Mouse (Mus musculus) forelimb bud, embryonic 11.5 days (tissue): Measurements from ENCODE around the gene Gucd1.
A peak's percentile ranks its signal among the peaks of the same experiment; 100 is the strongest.
"Not testable (repeated sequence)": the region's sequence is repeated elsewhere in the genome, so short reads cannot be mapped to it uniquely, and the experiment has no call there.

Experiments used
- DNase-seq: peaks from one replicate; pipeline ENCODE4 v3.0.0-alpha.2; 2012; ENCODE audit warnings: low read depth, low spot score

Gene Gucd1

GRCm38 (mm10) chr10:75503692-75504091, 14.1 kb downstream of the Gucd1 start:
- DNase-seq, result no peak

- no peak for DNase-seq
Observed at GRCm38 (mm10) chr10:75501641-75502040, 16.1 kb downstream of the Gucd1 start.

- DNase-seq, result no peak
Observed at GRCm38 (mm10) chr10:75500345-75500744, 17.4 kb downstream of the Gucd1 start.

GRCm38 (mm10) chr10:75499791-75500190, 18.0 kb downstream of the Gucd1 start:
- DNase-seq, result no peak

- DNase-seq, result not testable (repeated sequence)
Observed at GRCm38 (mm10) chr10:75499214-75499613, 18.6 kb downstream of the Gucd1 start.

- DNase-seq, result no peak
Observed at GRCm38 (mm10) chr10:75495921-75496320, 21.9 kb downstream of the Gucd1 start.

GRCm38 (mm10) chr10:75495304-75495703, 22.5 kb downstream of the Gucd1 start:
- DNase-seq, result no peak

GRCm38 (mm10) chr10:75491936-75492262, 25.9 kb downstream of the Gucd1 start:
- DNase-seq, result no peak

- no peak for DNase-seq
Observed at GRCm38 (mm10) chr10:75491234-75491935, 26.4 kb downstream of the Gucd1 start.

- DNase-seq, result no peak
Observed at GRCm38 (mm10) chr10:75490731-75491130, 27.0 kb downstream of the Gucd1 start.

GRCm38 (mm10) chr10:75489522-75489921, 28.2 kb downstream of the Gucd1 start:
- no peak for DNase-seq

- no peak for DNase-seq
Observed at GRCm38 (mm10) chr10:75487131-75487530, 30.6 kb downstream of the Gucd1 start.

- DNase-seq, result peak; percentile 81
Observed at GRCm38 (mm10) chr10:75486086-75486979, 31.4 kb downstream of the Gucd1 start.

GRCm38 (mm10) chr10:75484767-75485166, 33.0 kb downstream of the Gucd1 start:
- no peak for DNase-seq

- no peak for DNase-seq
Observed at GRCm38 (mm10) chr10:75484066-75484465, 33.7 kb downstream of the Gucd1 start.

- DNase-seq, result no peak
Observed at GRCm38 (mm10) chr10:75482919-75483483, 34.8 kb downstream of the Gucd1 start.

GRCm38 (mm10) chr10:75482271-75482670, 35.5 kb downstream of the Gucd1 start:
- DNase-seq, result no peak

- DNase-seq, result no peak
Observed at GRCm38 (mm10) chr10:75481703-75482102, 36.1 kb downstream of the Gucd1 start.

GRCm38 (mm10) chr10:75479955-75480354, 37.8 kb downstream of the Gucd1 start:
- DNase-seq, result no peak

GRCm38 (mm10) chr10:75477034-75477433, 40.7 kb downstream of the Gucd1 start:
- DNase-seq, result no peak

GRCm38 (mm10) chr10:75475139-75475850, 42.5 kb downstream of the Gucd1 start:
- DNase-seq, result not testable (repeated sequence)

- DNase-seq, result no peak
Observed at GRCm38 (mm10) chr10:75474571-75474970, 43.2 kb downstream of the Gucd1 start.
